Mouse (Mus musculus): ENCODE results near the gene Pde11a. TPM values are rescaled to one million over a fixed set of nuclear protein-coding genes. Genes with fewer than 3 reads are reported as not detected.

The Pde11a gene
- total RNA-seq, 2 experiments from 2014 or later, result 0.15 TPM; not detected in 1

- intact Hi-C loops (cut with DNase I), result loop anchor here (10.0 kb wide), 1 partner anchor 269 kb away; no protein-coding TSS in a partner anchor
- no peak for DNase-seq
Measured at GRCm38 (mm10) chr2:76064078-76064477, 274.5 kb downstream of the Pde11a start.

DNA sequence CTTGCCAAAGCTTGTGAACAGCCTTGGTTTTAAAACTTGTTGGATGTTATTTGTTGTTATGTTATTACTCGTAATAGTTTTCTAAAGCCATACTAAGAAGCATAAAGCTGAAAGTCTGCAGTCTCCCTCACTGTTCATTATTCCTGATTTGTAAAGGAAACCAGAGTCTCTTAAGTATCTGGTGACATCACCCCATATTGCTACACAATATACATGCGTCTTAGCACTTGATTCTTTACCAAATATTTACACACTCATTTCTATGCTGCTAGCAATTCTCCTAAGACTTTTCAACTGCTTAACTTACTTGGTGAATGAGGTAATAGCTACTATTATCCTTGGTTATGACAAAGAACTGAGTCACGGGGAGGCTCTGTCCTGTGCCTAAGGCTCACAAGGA is 278.4 kb downstream of the Pde11a start:
- DNase-seq, result no peak
- intact Hi-C loops (cut with DNase I), result loop anchor here (10.0 kb wide), 1 partner anchor 265 kb away; no protein-coding TSS in a partner anchor

GRCm38 (mm10) chr2:76059595-76059994 is 279.0 kb downstream of the Pde11a start:
- intact Hi-C loops (cut with DNase I), result no loop called here
- DNase-seq, result no peak

GRCm38 (mm10) chr2:76058661-76059467 is 279.7 kb downstream of the Pde11a start:
- intact Hi-C loops (cut with DNase I), result no loop called here

DNA sequence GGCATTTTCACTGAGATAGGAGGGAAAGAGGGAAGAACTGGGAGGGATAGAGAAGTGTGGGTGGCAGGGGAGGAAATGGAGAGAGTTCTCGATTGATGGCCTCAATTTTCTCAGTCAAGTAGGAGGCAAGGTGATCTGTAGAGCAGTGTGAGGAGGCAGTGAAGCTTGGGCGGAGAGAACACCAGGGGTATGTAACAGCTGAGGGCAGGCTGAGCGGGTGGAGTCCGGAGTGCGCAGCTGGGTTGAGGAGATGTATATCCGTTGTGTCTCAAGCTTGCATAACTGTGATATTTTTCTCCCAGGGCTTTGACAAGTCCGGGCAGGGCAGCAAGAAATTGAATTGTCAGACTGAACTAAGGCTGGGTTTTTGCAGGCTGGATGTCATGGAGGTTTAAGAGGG is 281.0 kb downstream of the Pde11a start:
- no peak for DNase-seq
- intact Hi-C loops (cut with DNase I), result no loop called here

More at GRCm38 (mm10) chr2:76058661-76059467, 279.7 kb downstream of the Pde11a start:
- DNase-seq, result no peak

DNA sequence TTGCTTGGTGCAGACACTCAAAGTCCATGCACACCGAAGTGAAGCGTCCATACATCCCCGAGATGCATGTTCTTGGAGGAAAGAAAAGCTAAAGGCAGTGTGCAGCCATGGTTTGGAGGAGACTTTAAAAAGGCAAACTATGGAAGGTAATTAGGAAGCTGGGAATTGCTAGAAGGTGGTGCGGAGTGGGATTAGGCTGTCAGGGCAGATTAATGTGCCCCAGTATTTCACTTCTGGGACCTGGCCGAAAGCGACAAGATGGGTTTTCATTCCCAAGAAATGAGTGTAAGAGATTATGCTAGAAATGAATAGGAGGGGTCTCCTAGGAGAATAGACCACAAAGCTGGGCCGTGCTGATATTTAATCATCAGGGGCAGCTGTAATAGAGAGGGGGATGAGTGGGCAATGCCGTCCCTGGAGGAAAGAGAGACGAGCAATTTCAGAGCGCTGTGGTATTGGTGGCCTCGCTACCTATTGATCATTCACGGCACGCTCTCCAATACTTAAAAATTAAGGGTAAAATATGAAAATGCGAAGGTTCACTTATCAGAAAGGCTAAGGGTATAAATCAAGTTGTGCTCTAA is 284.7 kb downstream of the Pde11a start:
- intact Hi-C loops (cut with DNase I), result no loop called here

GRCm38 (mm10) chr2:76052897-76053505 is 285.6 kb downstream of the Pde11a start:
- intact Hi-C loops (cut with DNase I), result no loop called here
- no peak for DNase-seq

More for the DNA sequence above, 284.7 kb downstream of the Pde11a start:
- DNase-seq, result no peak

- DNase-seq, result no peak
- intact Hi-C loops (cut with DNase I), result no loop called here
Measured at GRCm38 (mm10) chr2:76051385-76051784, 287.2 kb downstream of the Pde11a start.

DNA sequence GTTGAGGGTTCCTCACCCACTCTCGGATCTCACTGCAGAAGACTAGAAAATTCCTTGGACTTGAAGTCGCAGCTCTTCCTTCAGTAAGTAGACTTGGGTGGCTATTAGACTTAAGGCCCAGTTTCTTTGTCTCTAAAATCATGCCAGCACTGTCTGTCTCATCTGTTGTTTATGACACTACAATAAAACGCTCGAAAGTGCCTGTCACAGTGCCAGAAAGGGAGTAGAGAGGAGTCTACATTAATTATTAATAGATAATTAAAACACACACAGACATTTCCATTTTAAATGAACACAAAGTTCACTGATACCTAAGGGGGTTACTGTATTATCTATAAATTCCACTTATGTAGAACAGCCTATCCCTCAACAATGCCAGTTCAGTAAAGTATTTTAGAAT is 287.7 kb downstream of the Pde11a start:
- no peak for DNase-seq
- intact Hi-C loops (cut with DNase I), result no loop called here

- no peak for DNase-seq
- intact Hi-C loops (cut with DNase I), result no loop called here
Measured at GRCm38 (mm10) chr2:76050092-76050491, 288.5 kb downstream of the Pde11a start.

DNA sequence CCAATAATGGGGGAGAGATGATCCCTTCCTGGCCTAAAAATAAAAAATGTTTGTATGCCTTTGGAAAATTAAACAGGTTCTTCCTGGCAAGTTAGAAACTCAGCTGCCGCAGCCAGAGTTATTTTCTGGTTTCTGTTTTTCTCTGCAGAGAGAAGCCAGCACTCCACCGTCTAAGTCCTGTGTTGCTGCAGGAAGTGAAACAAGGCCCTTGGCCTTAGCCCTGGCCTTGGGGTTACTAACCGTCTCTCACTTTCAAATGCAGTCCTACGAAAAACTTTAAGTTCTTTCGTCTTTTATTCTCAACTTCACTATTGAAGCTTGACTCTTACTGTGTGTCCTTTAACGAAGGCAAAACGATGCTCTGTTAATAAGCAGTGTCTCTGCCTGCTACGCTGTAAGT is 289.0 kb downstream of the Pde11a start:
- intact Hi-C loops (cut with DNase I), result no loop called here
- no peak for DNase-seq

- no peak for DNase-seq
- intact Hi-C loops (cut with DNase I), result no loop called here
Measured at GRCm38 (mm10) chr2:76047740-76048139, 290.8 kb downstream of the Pde11a start.

DNA sequence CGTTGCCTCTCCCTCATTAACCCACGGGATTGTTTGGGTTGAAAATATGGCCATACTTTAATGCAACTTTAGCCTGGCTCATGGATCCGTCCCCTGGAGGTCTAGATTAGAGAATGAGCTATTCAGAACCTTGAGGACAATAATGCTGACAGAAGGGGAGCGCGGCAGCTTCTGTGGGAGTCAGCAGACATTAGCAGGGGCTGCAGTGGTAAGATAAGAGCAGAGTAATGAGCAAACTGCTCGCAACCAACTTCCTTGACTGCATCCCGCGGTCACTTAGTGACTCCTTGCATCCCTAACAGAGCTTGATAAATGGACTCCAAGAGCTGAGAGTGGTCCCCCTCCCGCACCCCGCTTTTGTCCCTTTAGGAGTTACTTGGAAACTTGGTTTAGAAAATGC is 296.4 kb downstream of the Pde11a start:
- intact Hi-C loops (cut with DNase I), result no loop called here
- DNase-seq, result no peak

DNA sequence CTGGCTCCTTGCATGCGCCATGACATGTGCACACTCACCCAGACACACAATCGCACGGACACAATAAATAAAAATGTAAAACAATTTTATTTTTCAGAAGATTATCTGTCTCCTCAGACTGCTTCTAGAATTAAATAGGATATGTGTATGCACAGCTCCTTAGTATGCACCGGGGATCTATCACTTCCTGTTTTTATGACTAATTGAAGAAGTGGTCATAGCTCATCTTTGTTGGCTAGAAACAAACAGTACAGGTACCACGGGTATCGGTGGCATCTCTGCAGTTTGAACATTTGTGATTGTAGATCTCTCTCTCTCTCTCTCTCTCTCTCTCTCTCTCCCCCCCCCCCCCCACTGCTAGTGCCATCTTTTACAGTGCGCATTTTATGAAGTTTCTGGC is 298.5 kb downstream of the Pde11a start:
- intact Hi-C loops (cut with DNase I), result no loop called here
- no peak for DNase-seq

- DNase-seq, result no peak
- intact Hi-C loops (cut with DNase I), result no loop called here
Measured at GRCm38 (mm10) chr2:76030080-76030479, 308.5 kb downstream of the Pde11a start.

- intact Hi-C loops (cut with DNase I), result no loop called here
- DNase-seq, result no peak
Measured at GRCm38 (mm10) chr2:76029081-76029901, 309.3 kb downstream of the Pde11a start.

GRCm38 (mm10) chr2:76016890-76017289 is 321.7 kb downstream of the Pde11a start:
- DNase-seq, result no peak
- intact Hi-C loops (cut with DNase I), result no loop called here

GRCm38 (mm10) chr2:76016136-76016535 is 322.4 kb downstream of the Pde11a start:
- DNase-seq, result no peak
- intact Hi-C loops (cut with DNase I), result no loop called here

DNA sequence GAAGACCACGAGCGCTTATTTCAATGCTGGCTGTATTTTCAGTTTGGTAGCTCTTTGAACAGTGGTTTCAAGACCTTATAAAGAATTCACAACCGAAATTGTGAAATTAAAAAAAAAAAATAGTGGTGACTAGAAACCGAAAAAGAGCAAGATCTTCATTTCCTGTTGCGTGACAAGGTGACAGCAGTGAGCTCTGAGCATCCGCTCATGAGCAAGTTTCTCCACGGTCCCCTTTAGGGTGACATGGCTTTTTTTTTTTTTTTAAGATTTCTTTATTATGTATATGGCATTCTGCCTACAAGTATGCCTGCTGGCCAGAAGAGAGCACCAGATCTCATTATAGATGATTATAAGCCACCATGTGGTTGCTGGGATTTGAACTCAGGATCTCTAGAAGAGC is 323.1 kb downstream of the Pde11a start:
- no peak for DNase-seq
- intact Hi-C loops (cut with DNase I), result no loop called here

DNA sequence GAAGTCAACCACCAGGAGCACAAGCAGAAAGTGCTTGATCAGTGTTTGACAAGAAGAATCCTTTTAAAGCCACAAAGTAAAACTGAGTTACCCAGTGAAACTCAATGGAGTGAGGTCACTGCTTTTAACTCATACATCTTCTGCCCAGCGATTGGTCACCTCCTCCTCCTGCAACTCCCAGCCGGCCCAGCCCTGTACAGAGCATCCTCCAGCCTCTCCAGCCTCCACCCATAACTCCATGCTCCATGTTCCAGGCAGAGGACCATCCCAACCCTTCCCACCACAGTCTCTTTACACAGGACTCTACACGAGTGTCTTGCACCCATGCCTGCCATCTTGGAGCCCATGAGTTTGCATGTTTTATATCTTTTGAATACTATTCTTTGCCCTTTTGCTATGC is 323.9 kb downstream of the Pde11a start:
- no peak for DNase-seq
- intact Hi-C loops (cut with DNase I), result no loop called here

DNA sequence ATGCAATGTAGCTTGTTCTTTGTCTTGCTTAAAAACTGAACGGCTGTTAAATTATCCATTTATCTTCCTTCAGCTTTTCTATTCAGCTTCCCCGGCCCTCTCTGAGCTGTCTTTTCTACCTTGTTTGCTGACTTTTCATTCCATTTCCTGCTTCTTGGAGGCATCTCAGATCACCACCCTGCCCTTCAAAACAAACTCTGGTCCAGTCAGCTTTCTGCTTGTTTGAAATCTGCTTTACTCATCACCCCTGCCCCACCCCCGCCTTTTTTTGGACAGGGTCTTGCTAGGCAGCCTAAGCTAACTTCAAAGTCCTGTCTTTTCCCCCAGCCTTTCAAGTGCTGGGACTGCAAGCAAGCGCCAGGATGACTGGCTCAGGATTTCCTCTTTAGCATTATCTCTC is 332.4 kb downstream of the Pde11a start:
- no peak for DNase-seq
- intact Hi-C loops (cut with DNase I), result no loop called here

Data from gastrocnemius, postnatal 36 days (tissue).